12 mouse cellular contexts compared by ENCODE assay signal in genomic region chr4:136861806-136862205, GRCm38 (mm10). TPM values are rescaled to one million over a fixed set of nuclear protein-coding genes. Genes with fewer than 3 reads are reported as not detected.
DNase-seq lines count a peak whose midpoint lies in the region; ATAC-seq lines count a peak whose summit lies in the region.
"Had no signal": no experiment of that assay in that cellular context is flagged by ENCODE, and none has a peak within 500 bp of the region (broad histone marks: within the 10 kb centered on the region; RNA-seq: fewer than 3 reads in every experiment).

No protein-coding gene starts in this region.

- peak overlapping the region; percentile 3; the same call in 1 of the 2 replicates for H3K4me2 ChIP-seq in forebrain, embryonic 13.5 days
- peak overlapping the region; percentile 27 for H3K4me2 ChIP-seq in stomach, embryonic 15.5 days
- H3K4me2 ChIP-seq: limb, embryonic 15.5 days had no signal

- no peaks in the 10 kb centered on the region for H3K36me3 ChIP-seq in forebrain, embryonic 13.5 days (ENCODE audit: poor library complexity, severe bottlenecking)
- no peaks in the 10 kb centered on the region for H3K36me3 ChIP-seq in midbrain, embryonic 10.5 days
- no peaks in the 10 kb centered on the region for H3K36me3 ChIP-seq in stomach, embryonic 15.5 days
- H3K36me3 ChIP-seq: limb, embryonic 15.5 days had no signal

- ATAC-seq in forebrain, embryonic 13.5 days = peak; percentile 50
- ATAC-seq in stomach, embryonic 15.5 days (ENCODE audit: insufficient read depth, low FRiP score, low read depth) = no peak

- H3K9me3 ChIP-seq in forebrain, embryonic 13.5 days (replicated peaks) = no peaks in the 10 kb centered on the region
- H3K9me3 ChIP-seq in midbrain, embryonic 10.5 days (replicated peaks) = no peaks in the 10 kb centered on the region
- no peaks in the 10 kb centered on the region for H3K9me3 ChIP-seq in stomach, embryonic 15.5 days
- H3K9me3 ChIP-seq: limb, embryonic 15.5 days had no signal

- peak overlapping the region; percentile 32; the same call in 1 of the 2 replicates for H3K9ac ChIP-seq in forebrain, embryonic 13.5 days
- no peak overlapping the region for H3K9ac ChIP-seq in stomach, embryonic 15.5 days
- H3K9ac ChIP-seq: limb, embryonic 15.5 days had no signal

- peak overlapping the region; percentile 70 for H3K27ac ChIP-seq in forebrain, embryonic 13.5 days
- H3K27ac ChIP-seq in midbrain, embryonic 10.5 days (replicated peaks) = peak overlapping the region; percentile 93
- no peak overlapping the region for H3K27ac ChIP-seq in stomach, embryonic 15.5 days
- H3K27ac ChIP-seq: limb, embryonic 15.5 days had no signal

- H3K27me3 ChIP-seq in forebrain, embryonic 13.5 days = peaks cover 3% of the 10 kb centered on the region; the same call in 1 of the 2 replicates
- peaks cover 19% of the 10 kb centered on the region; the same call in 1 of the 2 replicates for H3K27me3 ChIP-seq in midbrain, embryonic 10.5 days (ENCODE audit: low read depth, poor library complexity, severe bottlenecking)
- H3K27me3 ChIP-seq in stomach, embryonic 15.5 days (replicated peaks) = no peaks in the 10 kb centered on the region

- H3K4me1 ChIP-seq in forebrain, embryonic 13.5 days = peaks cover 43% of the 10 kb centered on the region
- peaks cover 91% of the 10 kb centered on the region for H3K4me1 ChIP-seq in midbrain, embryonic 10.5 days
- H3K4me1 ChIP-seq in stomach, embryonic 15.5 days = peaks cover 14% of the 10 kb centered on the region

- WGBS in forebrain, embryonic 13.5 days = 3% methylated on average over 17 of the region's 17 CpGs
- WGBS in midbrain, embryonic 10.5 days = 3% methylated on average over 17 of the region's 17 CpGs
- 7% methylated on average over 17 of the region's 17 CpGs for WGBS in stomach, embryonic 15.5 days

- no peak overlapping the region for H3K4me3 ChIP-seq in forebrain, embryonic 13.5 days
- peak overlapping the region; percentile 31 for H3K4me3 ChIP-seq in midbrain, embryonic 10.5 days
- no peak overlapping the region for H3K4me3 ChIP-seq in stomach, embryonic 15.5 days (replicated peaks)
- H3K4me3 ChIP-seq: limb, embryonic 15.5 days had no signal

- DNase-seq in layer of hippocampus, postnatal 10 days (ENCODE audit: low spot score in 2 of 2) = peak; percentile 37
- no peak for DNase-seq in layer of hippocampus, adult 11-12 months (ENCODE audit: low spot score)
- peak; percentile 86 for DNase-seq in midbrain, embryonic 10.5 days (ENCODE audit: low spot score)
- DNase-seq in adipocyte (ENCODE audit: low spot score) = no peak
- no peak for DNase-seq in frontal cortex, adult 2 months (ENCODE audit: extremely low spot score in 1 of 2, low spot score in 1 of 2)
- no peak for DNase-seq in kidney, adult 18-20 months
- DNase-seq: cerebellum, postnatal 36 days; gastrocnemius, postnatal 14 days had no signal

RNA-seq across cellular contexts. Expression of gene C1qb, which starts 24.2 kb away (rescaled TPM):
- total RNA-seq in layer of hippocampus, postnatal 10 days (2021) = 10 to 100 TPM; 32.3 to 35.4 TPM
- 19.1 and 20.4 TPM in 2 replicates for polyA plus RNA-seq in forebrain, embryonic 13.5 days (2015; fragmentation: Nextera tagmentation; extraction: Ambion mirVana)
- 20.6 and 32.4 TPM in 2 replicates for polyA plus RNA-seq in midbrain, embryonic 10.5 days (2016; fragmentation: Nextera tagmentation; extraction: Ambion mirVana)
- polyA plus RNA-seq in stomach, embryonic 15.5 days (2015; fragmentation: Nextera tagmentation; extraction: Ambion mirVana) = 62.4 and 62.8 TPM in 2 replicates
- polyA plus RNA-seq in frontal cortex, adult 2 months (2012; rRNA removed) = 100 and 129 TPM in 2 replicates
- total RNA-seq: megakaryocyte-erythroid progenitor cell, adult 5-6 weeks had no signal

RNA-seq across cellular contexts. Expression of gene Ephb2, which starts 26.0 kb away (rescaled TPM):
- 10 to 100 TPM; 55.1 to 57.0 TPM for total RNA-seq in layer of hippocampus, postnatal 10 days (2021)
- polyA plus RNA-seq in forebrain, embryonic 13.5 days (2015; fragmentation: Nextera tagmentation; extraction: Ambion mirVana) = 10.7 and 12.7 TPM in 2 replicates
- polyA plus RNA-seq in midbrain, embryonic 10.5 days (2016; fragmentation: Nextera tagmentation; extraction: Ambion mirVana) = 15.6 and 20.9 TPM in 2 replicates
- 8.6 and 10.6 TPM in 2 replicates for polyA plus RNA-seq in stomach, embryonic 15.5 days (2015; fragmentation: Nextera tagmentation; extraction: Ambion mirVana)
- polyA plus RNA-seq in frontal cortex, adult 2 months (2012; rRNA removed) = 7.3 and 8.9 TPM in 2 replicates

RNA-seq across cellular contexts. Expression of gene C1qc, which starts 31.1 kb away (rescaled TPM):
- total RNA-seq in layer of hippocampus, postnatal 10 days (2021) = 10 to 100 TPM; 33.6 to 33.7 TPM
- polyA plus RNA-seq in forebrain, embryonic 13.5 days (2015; fragmentation: Nextera tagmentation; extraction: Ambion mirVana) = 8.0 and 8.3 TPM in 2 replicates
- polyA plus RNA-seq in midbrain, embryonic 10.5 days (2016; fragmentation: Nextera tagmentation; extraction: Ambion mirVana) = 7.1 and 12.9 TPM in 2 replicates
- polyA plus RNA-seq in stomach, embryonic 15.5 days (2015; fragmentation: Nextera tagmentation; extraction: Ambion mirVana) = 34.2 and 37.5 TPM in 2 replicates
- 58.3 and 84.6 TPM in 2 replicates for polyA plus RNA-seq in frontal cortex, adult 2 months (2012; rRNA removed)
- total RNA-seq: megakaryocyte-erythroid progenitor cell, adult 5-6 weeks had no signal

RNA-seq across cellular contexts. Expression of gene C1qa, which starts 36.8 kb away (rescaled TPM):
- total RNA-seq in layer of hippocampus, postnatal 10 days (2021) = 10 to 100 TPM; 30.6 to 32.0 TPM
- 10.6 and 12.0 TPM in 2 replicates for polyA plus RNA-seq in forebrain, embryonic 13.5 days (2015; fragmentation: Nextera tagmentation; extraction: Ambion mirVana)
- polyA plus RNA-seq in midbrain, embryonic 10.5 days (2016; fragmentation: Nextera tagmentation; extraction: Ambion mirVana) = 4.9 and 9.1 TPM in 2 replicates
- 54.3 and 70.7 TPM in 2 replicates for polyA plus RNA-seq in stomach, embryonic 15.5 days (2015; fragmentation: Nextera tagmentation; extraction: Ambion mirVana)
- 67.6 and 92.8 TPM in 2 replicates for polyA plus RNA-seq in frontal cortex, adult 2 months (2012; rRNA removed)
- total RNA-seq: megakaryocyte-erythroid progenitor cell, adult 5-6 weeks had no signal

Comparison
In these comparisons a context has a peak if more than half of its experiments do, and no peak if none do; other contexts are left out.
1. DNase-seq: peak in layer of hippocampus, postnatal 10 days (2 of 2) and midbrain, embryonic 10.5 days (single experiment); none in layer of hippocampus, adult 11-12 months (single experiment), adipocyte (single experiment), frontal cortex, adult 2 months (0 of 2) and kidney, adult 18-20 months (single experiment).